Mouse (Mus musculus): ENCODE measurements around the gene Zfp36l1. TPM values are rescaled to one million over a fixed set of nuclear protein-coding genes. Genes with fewer than 3 reads are reported as not detected.

The Zfp36l1 gene
- polyA plus RNA-seq, 3 experiments from 2014 or later: 109 to 177 (median 123) TPM

- ATAC-seq: no peak
These were observed 48.5 kb downstream of the Zfp36l1 start for GRCm38 (mm10) chr12:80064306-80064705.

GRCm38 (mm10) chr12:80063402-80064150 is 49.2 kb downstream of the Zfp36l1 start:
- no peak for ATAC-seq

- ATAC-seq: no peak
These were observed 50.1 kb downstream of the Zfp36l1 start for GRCm38 (mm10) chr12:80062410-80063401.

GRCm38 (mm10) chr12:80061810-80062209 is 51.0 kb downstream of the Zfp36l1 start:
- no peak for ATAC-seq

- ATAC-seq: no peak
These were observed 52.0 kb downstream of the Zfp36l1 start for GRCm38 (mm10) chr12:80060809-80061208.

- peak; percentile 12 for ATAC-seq
These were observed 52.5 kb downstream of the Zfp36l1 start for GRCm38 (mm10) chr12:80060338-80060737.

- no peak for ATAC-seq
These were observed 53.0 kb downstream of the Zfp36l1 start for GRCm38 (mm10) chr12:80059773-80060328.

Other genes with a start within 250 kb of the Zfp36l1 start
- 10 to 100 TPM in 2 of 3 experiments, 1 to 10 TPM in 1; 9.2 to 43.5 (median 30.1) TPM for gene Actn1, start 147.4 kb upstream of the Zfp36l1 start, polyA plus RNA-seq (2017; shearing (Covaris generic))

Data from inflammation-experienced regulatory T-cells, adult 6 months (primary cell).